Mouse (Mus musculus) neutrophil, adult 65 days (primary cell): Measurements from ENCODE around the gene Tln2. TPM values are rescaled to one million over a fixed set of nuclear protein-coding genes. Genes with fewer than 3 reads are reported as not detected.

Source experiments
- total RNA-seq: library from RNA; stranded (reverse); gene quantifications from 2 replicates; pipeline ENCODE4 v1.2.4, GENCODE M21; 2023

Gene Tln2
- 0.66 and 1.5 TPM in 2 replicates for total RNA-seq

GRCm38 (mm10) chr9:67559603-67560002 is at the start of gene Tln2:
Gene Tln2 (minus strand): TSS chr9:67559703.

Other genes starting within 250 kb of the Tln2 start
- not detected in 2 replicates for gene C2cd4b, start 199.7 kb upstream of the Tln2 start, total RNA-seq